Mouse (Mus musculus) cerebellum, adult 9-11 months (tissue): ENCODE measurements around the gene Gnb1.
A peak's percentile ranks its signal among the peaks of the same experiment; 100 is the strongest.

ENCODE experiments used
- DNase-seq: peaks from one replicate; pipeline ENCODE4 v3.0.0; 2022

Gene Gnb1

GRCm38 (mm10) chr4:155490990-155491504 is at the start of gene Gnb1:
TSS of gene Gnb1 (plus strand) at chr4:155491361.
- peak; percentile 92 for DNase-seq

GRCm38 (mm10) chr4:155442808-155443207 is 48.4 kb upstream of the Gnb1 start:
- DNase-seq = no peak

- no peak for DNase-seq
These were observed 39.6 kb upstream of the Gnb1 start for GRCm38 (mm10) chr4:155451597-155451996.

GRCm38 (mm10) chr4:155458575-155458974 is 32.6 kb upstream of the Gnb1 start:
- no peak for DNase-seq

- no peak for DNase-seq
These were observed 28.1 kb upstream of the Gnb1 start for GRCm38 (mm10) chr4:155463050-155463449.

GRCm38 (mm10) chr4:155463611-155464010 is 27.6 kb upstream of the Gnb1 start:
- DNase-seq = no peak

- DNase-seq = no peak
These were observed 27.1 kb upstream of the Gnb1 start for GRCm38 (mm10) chr4:155464061-155464460.

GRCm38 (mm10) chr4:155465607-155466006 is 25.6 kb upstream of the Gnb1 start:
- DNase-seq = peak; percentile 1

GRCm38 (mm10) chr4:155466080-155466479 is 25.1 kb upstream of the Gnb1 start:
- peak; percentile 4 for DNase-seq

- DNase-seq = no peak
These were observed 23.7 kb upstream of the Gnb1 start for GRCm38 (mm10) chr4:155467237-155468010.

- DNase-seq = no peak
These were observed 22.2 kb upstream of the Gnb1 start, which contains the start of gene Tmem52 for GRCm38 (mm10) chr4:155468952-155469351. TSS of gene Tmem52 (plus strand) at chr4:155469114.

- DNase-seq = peak; percentile 41
These were observed 21.4 kb upstream of the Gnb1 start for GRCm38 (mm10) chr4:155469590-155470262.

- DNase-seq = peak; percentile 26
These were observed 20.8 kb upstream of the Gnb1 start for GRCm38 (mm10) chr4:155470263-155470953.

- DNase-seq = no peak
These were observed 20.2 kb upstream of the Gnb1 start for GRCm38 (mm10) chr4:155470997-155471396.

- peak; percentile 15 for DNase-seq
These were observed 19.8 kb upstream of the Gnb1 start for GRCm38 (mm10) chr4:155471406-155471805.

GRCm38 (mm10) chr4:155472716-155473290 is 18.4 kb upstream of the Gnb1 start:
- DNase-seq = peak; percentile 90

- DNase-seq = peak; percentile 85
These were observed 17.8 kb upstream of the Gnb1 start for GRCm38 (mm10) chr4:155473319-155473718.

GRCm38 (mm10) chr4:155473796-155474195 is 17.4 kb upstream of the Gnb1 start:
- peak; percentile 21 for DNase-seq

GRCm38 (mm10) chr4:155481381-155482124 is 9.6 kb upstream of the Gnb1 start:
- peak; percentile 74 for DNase-seq

- no peak for DNase-seq
These were observed 9.1 kb upstream of the Gnb1 start for GRCm38 (mm10) chr4:155482125-155482480.

GRCm38 (mm10) chr4:155482733-155483540 is 8.2 kb upstream of the Gnb1 start:
- DNase-seq = no peak
